Mouse (Mus musculus) cortical plate, adult 2 months (tissue): ENCODE measurements at regions not wholly inside any gene's neighbourhood (a gene's known extent, or its start where the extent isn't known, plus 50 kb on each side); places are given as distances from the start of the nearest gene placed in this dataset.

ENCODE experiments used
- CTCF ChIP-seq: fragments of 200-500 bp; IDR thresholded peaks from 2 replicates; pipeline ENCODE4 v1.5.1; 2011; ENCODE audit warnings: mild to moderate bottlenecking, control low read depth, low read length; ENCODE audit not compliant: insufficient read depth; ENCODE audit errors: extremely low read depth
- POLR2A ChIP-seq: fragments of 200-500 bp; IDR thresholded peaks from 2 replicates; pipeline ENCODE4 v1.6.1; 2011; ENCODE audit warnings: mild to moderate bottlenecking, low read length, control low read depth; ENCODE audit not compliant: insufficient read depth; ENCODE audit errors: extremely low read depth

- TF ChIP-seq CTCF (no peak), POLR2A (no peak)
Measured at GRCm38 (mm10) chr6:103213160-103213559, 297.2 kb upstream of the Chl1 start.
